Mouse (Mus musculus): ENCODE data around the gene Mecom.

DNA sequence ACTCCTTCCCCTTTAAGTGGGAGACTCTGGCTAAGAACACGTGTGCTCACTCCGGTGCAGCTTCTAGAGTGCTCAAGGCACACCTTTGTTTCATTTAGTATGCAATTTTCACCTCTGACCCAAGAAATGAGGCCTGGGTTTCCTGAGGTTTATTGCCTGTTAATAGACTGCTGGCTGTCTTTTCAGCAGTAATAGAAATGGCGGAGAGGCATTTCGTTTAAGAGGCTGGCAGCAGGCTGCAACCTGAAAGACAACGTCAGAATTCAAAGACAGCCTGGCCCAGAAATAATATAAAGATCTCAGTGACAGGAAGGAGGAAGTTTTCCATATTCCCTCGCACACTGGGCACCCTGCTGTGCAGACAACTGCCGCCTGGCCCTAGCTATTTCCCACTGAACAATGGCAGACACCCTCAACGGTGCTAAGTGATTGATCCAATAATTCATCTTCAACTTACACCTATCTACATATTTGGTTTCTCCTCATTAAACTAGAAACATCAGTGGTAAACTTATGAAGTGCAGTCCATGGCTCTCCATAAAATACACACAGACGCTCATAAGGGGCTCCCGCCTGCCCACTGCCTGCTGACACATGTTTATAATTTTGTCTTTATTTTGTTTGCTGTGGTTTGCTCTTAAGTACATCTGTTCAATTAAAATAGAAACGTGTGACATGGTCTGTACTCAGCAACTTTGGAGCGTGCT, 319.7 kb downstream of the Mecom start:
- TF ChIP-seq POLR2A (IDR thresholded peaks at IDR 0.05; ENCODE audit: low read depth, low read length) (no peak), CTCF (IDR thresholded peaks at IDR 0.05; ENCODE audit: borderline replicate concordance, insufficient read depth, low read length) (no peak)
